Mouse (Mus musculus): ENCODE data around the gene Prickle1. TPM values are rescaled to one million over a fixed set of nuclear protein-coding genes. Genes with fewer than 3 reads are reported as not detected.

The Prickle1 gene
- polyA plus RNA-seq, 1 experiment from 2014 or later: 28.2 TPM

DNA sequence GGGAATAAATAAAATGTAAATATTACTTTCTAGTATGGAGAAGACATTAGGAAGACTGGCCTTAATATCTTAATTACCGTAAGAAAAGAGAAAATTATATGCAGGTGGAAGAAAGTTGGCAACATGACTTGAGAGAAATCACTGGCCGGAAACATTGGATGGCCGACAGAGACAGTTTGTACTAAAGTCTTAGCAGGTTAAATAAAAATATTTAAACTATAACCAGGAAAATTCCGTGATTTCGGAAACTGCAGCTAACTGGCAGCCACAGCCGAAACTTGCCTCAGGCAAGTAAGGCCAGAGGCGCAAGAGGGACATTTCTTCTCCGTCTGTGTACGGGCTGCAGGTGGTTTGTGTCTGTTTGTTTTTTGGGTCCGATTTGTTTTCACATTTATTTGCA, 22.8 kb downstream of the Prickle1 start:
- peaks cover 15% of the 10 kb centered on the region for H3K4me1 ChIP-seq (replicated peaks)
- ATAC-seq (replicated peaks; ENCODE audit: insufficient number of reproducible peaks, insufficient read depth, low FRiP score, low read depth): no peak
- H3K27ac ChIP-seq: no peak overlapping the region
- no peak overlapping the region for H3K9ac ChIP-seq
- H3K9me3 ChIP-seq (replicated peaks): no peaks in the 10 kb centered on the region
- WGBS: 95% methylated on average over 10 of the region's 10 CpGs
- no peak overlapping the region for H3K4me2 ChIP-seq
- no peaks in the 10 kb centered on the region for H3K27me3 ChIP-seq
- peaks cover 13% of the 10 kb centered on the region; the same call in 1 of the 2 replicates for H3K36me3 ChIP-seq
- H3K4me3 ChIP-seq: no peak overlapping the region

GRCm38 (mm10) chr15:93570881-93571495, 24.7 kb downstream of the Prickle1 start:
- ATAC-seq (replicated peaks; ENCODE audit: insufficient number of reproducible peaks, insufficient read depth, low FRiP score, low read depth): no peak
- no peak overlapping the region for H3K4me2 ChIP-seq
- H3K4me1 ChIP-seq (replicated peaks): peaks cover 29% of the 10 kb centered on the region
- H3K4me3 ChIP-seq: no peak overlapping the region
- H3K27ac ChIP-seq: no peak overlapping the region
- H3K27me3 ChIP-seq: no peaks in the 10 kb centered on the region
- WGBS: 70% methylated on average over 11 of the region's 11 CpGs
- no peaks in the 10 kb centered on the region for H3K9me3 ChIP-seq (replicated peaks)
- H3K36me3 ChIP-seq: peaks cover 5% of the 10 kb centered on the region; the same call in 1 of the 2 replicates
- H3K9ac ChIP-seq: no peak overlapping the region

DNA sequence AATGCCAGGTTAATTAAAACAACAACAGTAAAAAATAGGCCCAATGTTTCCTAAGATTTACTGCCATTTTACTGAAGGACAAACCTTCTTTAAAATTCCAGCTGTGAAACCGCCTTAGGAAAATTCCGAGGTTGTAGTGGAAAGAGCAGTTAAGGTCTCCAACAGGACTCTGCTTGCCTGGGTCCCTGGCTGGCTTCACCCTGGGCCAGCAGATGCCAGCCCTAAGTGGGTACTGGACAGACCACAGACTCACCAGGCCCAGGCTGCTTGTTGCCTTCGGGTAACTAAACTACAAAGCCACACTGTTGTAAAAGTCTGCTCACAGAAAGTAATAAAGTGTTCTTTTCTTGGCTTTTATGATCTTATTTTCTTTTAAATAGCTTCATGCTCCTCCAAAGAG, 26.8 kb downstream of the Prickle1 start:
- no peaks in the 10 kb centered on the region for H3K27me3 ChIP-seq
- H3K9ac ChIP-seq: no peak overlapping the region
- H3K27ac ChIP-seq: no peak overlapping the region
- no peaks in the 10 kb centered on the region for H3K9me3 ChIP-seq (replicated peaks)
- H3K4me3 ChIP-seq: no peak overlapping the region
- 70% methylated on average over 3 of the region's 3 CpGs for WGBS
- H3K4me1 ChIP-seq (replicated peaks): peaks cover 29% of the 10 kb centered on the region
- H3K4me2 ChIP-seq: no peak overlapping the region
- peaks cover 5% of the 10 kb centered on the region; the same call in 1 of the 2 replicates for H3K36me3 ChIP-seq
- no peak for ATAC-seq (replicated peaks; ENCODE audit: insufficient number of reproducible peaks, insufficient read depth, low FRiP score, low read depth)

GRCm38 (mm10) chr15:93567546-93568307, 28.0 kb downstream of the Prickle1 start:
- Histone ChIP-seq H3K9me3 (replicated peaks) (no peaks in the 10 kb centered on the region), H3K4me2 (peak overlapping the region; percentile 26), H3K9ac (no peak overlapping the region), H3K4me1 (replicated peaks) (peaks cover 37% of the 10 kb centered on the region), H3K27ac (peak overlapping the region; percentile 71), H3K36me3 (peaks cover 5% of the 10 kb centered on the region; the same call in 1 of the 2 replicates), H3K4me3 (peak overlapping the region; percentile 3; the same call in 1 of the 2 replicates), H3K27me3 (no peaks in the 10 kb centered on the region)
- WGBS: 45% methylated on average over 14 of the region's 14 CpGs
- peak; percentile 69; the same call in 1 of the 2 replicates for ATAC-seq (replicated peaks; ENCODE audit: insufficient number of reproducible peaks, insufficient read depth, low FRiP score, low read depth)

GRCm38 (mm10) chr15:93563491-93563890, 32.2 kb downstream of the Prickle1 start:
- H3K4me3 ChIP-seq: no peak overlapping the region
- 54% methylated on average over 5 of the region's 5 CpGs for WGBS
- H3K27ac ChIP-seq: peak overlapping the region; percentile 18; the same call in 1 of the 2 replicates
- no peak overlapping the region for H3K9ac ChIP-seq
- H3K9me3 ChIP-seq (replicated peaks): no peaks in the 10 kb centered on the region
- H3K4me2 ChIP-seq: no peak overlapping the region
- H3K4me1 ChIP-seq (replicated peaks): peaks cover 54% of the 10 kb centered on the region
- no peaks in the 10 kb centered on the region for H3K36me3 ChIP-seq
- no peak for ATAC-seq (replicated peaks; ENCODE audit: insufficient number of reproducible peaks, insufficient read depth, low FRiP score, low read depth)
- no peaks in the 10 kb centered on the region for H3K27me3 ChIP-seq

DNA sequence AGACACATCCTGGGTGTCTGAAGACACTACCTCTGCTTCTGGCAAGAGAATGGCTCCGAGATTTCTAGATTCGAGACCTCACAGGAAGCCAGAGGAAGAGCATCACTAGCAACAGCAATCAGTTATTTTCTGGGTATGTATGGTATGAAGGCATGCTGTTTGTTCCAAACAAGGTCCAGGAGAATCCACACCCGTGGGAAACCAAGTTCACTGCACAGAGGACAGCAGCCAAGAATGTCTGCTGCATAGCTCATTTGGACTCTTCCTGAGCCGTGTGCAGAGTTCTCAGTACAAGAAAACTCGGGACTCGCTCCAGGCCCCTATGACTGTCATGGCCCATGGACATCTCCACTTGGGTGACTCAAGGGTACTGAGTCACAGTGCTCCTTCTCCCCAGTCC, 34.2 kb downstream of the Prickle1 start:
- peaks cover 36% of the 10 kb centered on the region for H3K4me1 ChIP-seq (replicated peaks)
- no peak overlapping the region for H3K9ac ChIP-seq
- WGBS: 51% methylated on average over 6 of the region's 6 CpGs

DNA sequence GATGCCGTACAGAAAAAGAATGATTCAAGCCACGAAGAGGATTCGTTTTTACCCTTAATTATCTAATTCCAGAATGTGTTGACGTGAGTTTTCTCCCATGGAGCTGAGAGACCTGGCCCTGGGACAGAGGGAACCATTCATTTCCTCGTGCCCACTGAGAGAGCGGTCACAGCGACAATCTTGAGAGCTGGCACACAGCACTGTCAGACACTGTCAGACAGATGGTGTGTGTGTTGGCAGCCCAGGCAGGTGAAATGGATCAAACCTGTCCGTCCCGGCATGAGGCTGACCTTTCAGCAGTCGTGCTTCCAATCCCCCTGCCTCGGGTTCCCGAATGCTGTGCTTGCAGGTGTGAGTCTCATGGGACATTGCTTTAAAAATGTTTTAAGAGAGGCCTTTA, 37.3 kb downstream of the Prickle1 start:
- Histone ChIP-seq H3K36me3 (no peaks in the 10 kb centered on the region), H3K9me3 (replicated peaks) (no peaks in the 10 kb centered on the region), H3K27ac (no peak overlapping the region), H3K4me3 (no peak overlapping the region), H3K4me2 (no peak overlapping the region), H3K4me1 (replicated peaks) (peaks cover 44% of the 10 kb centered on the region), H3K27me3 (no peaks in the 10 kb centered on the region), H3K9ac (no peak overlapping the region)
- WGBS: 83% methylated on average over 12 of the region's 12 CpGs
- no peak for ATAC-seq (replicated peaks; ENCODE audit: insufficient number of reproducible peaks, insufficient read depth, low FRiP score, low read depth)

More for the DNA sequence above, 34.2 kb downstream of the Prickle1 start:
- 0 out of 2 replicates have a peak, but pooled peaks have one; percentile 47 for ATAC-seq (replicated peaks; ENCODE audit: insufficient number of reproducible peaks, insufficient read depth, low FRiP score, low read depth)
- no peak overlapping the region for H3K4me3 ChIP-seq
- no peaks in the 10 kb centered on the region for H3K36me3 ChIP-seq
- H3K4me2 ChIP-seq: no peak overlapping the region
- H3K9me3 ChIP-seq (replicated peaks): no peaks in the 10 kb centered on the region
- H3K27ac ChIP-seq: peak overlapping the region; percentile 1; the same call in 1 of the 2 replicates
- no peaks in the 10 kb centered on the region for H3K27me3 ChIP-seq

DNA sequence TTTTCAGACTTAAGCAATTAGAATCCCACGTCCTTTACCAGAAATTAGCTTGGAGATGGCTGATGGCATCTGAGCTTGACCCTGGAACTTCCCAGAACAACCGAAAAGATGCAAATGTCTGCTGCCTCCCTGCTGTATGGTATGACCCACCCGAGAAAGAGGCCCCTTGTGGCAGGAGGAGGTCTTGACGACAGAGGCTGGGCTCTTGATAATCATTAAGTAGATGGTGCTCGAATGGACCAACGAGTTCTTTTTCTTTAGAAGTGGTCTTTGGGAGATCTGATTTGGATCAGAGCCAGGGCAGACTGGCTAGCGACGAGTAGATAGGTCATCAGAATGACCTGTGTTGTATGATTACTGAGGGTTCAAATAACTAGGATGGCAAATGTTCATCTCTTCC, 40.0 kb downstream of the Prickle1 start:
- Histone ChIP-seq H3K4me1 (replicated peaks) (peaks cover 46% of the 10 kb centered on the region), H3K4me3 (no peak overlapping the region), H3K9ac (no peak overlapping the region), H3K9me3 (replicated peaks) (no peaks in the 10 kb centered on the region), H3K27ac (no peak overlapping the region), H3K4me2 (no peak overlapping the region), H3K27me3 (no peaks in the 10 kb centered on the region), H3K36me3 (no peaks in the 10 kb centered on the region)
- ATAC-seq (replicated peaks; ENCODE audit: insufficient number of reproducible peaks, insufficient read depth, low FRiP score, low read depth): no peak
- WGBS: 52% methylated on average over 8 of the region's 8 CpGs

DNA sequence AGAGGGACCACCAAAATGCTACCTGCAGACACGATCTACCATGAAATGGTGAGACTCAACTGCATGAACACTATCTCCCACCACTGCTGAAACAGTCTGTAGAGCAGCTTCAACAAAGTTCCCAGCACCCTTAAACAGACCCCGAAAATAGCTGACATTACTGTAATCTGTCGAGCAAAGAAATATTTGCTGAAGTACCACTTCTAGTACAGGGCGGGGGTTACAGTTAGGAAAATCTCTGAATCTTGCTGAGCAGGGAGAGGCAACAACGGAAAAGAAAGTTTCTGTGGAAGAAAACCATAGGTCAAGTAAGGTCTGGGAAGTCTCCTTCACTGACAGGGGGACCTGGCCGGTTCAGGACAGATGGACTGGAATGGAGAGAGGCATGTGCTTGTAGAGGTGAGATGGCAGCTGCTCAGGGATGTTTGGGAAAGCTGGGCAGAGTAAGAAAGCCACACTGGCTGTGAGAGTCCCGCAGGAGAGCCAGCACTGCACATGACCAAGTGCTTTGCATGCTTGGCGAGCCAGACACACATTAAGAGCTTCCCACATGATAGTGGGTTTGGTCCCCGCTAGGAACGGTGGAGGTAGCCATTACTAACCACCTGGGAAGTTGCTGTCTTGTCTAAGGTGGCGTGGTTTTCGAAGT, 41.4 kb downstream of the Prickle1 start:
- Histone ChIP-seq H3K4me2 (peak overlapping the region; percentile 21), H3K27ac (peak overlapping the region; percentile 78), H3K4me1 (replicated peaks) (peaks cover 54% of the 10 kb centered on the region)

DNA sequence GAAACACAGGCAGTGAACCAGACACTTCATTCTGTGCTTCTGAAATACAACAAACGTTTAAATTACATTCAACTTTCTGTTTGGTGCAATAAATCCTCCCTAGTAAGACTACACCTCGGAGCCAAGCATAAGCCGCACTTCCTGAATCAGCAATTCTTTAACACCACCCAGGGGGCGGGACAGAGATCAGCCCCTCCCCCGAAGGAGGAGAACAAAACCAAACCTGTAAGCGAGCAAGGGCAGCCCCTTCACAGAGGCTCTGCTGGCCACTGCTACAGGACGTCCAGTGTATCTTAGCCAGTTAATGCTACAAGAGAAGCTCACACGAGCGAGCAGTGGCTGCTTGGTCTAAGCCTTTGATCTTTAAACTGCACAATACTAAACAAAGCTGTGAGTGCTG, 43.5 kb downstream of the Prickle1 start:
- H3K4me2 ChIP-seq: peak overlapping the region; percentile 30
- H3K27me3 ChIP-seq: no peaks in the 10 kb centered on the region
- no peaks in the 10 kb centered on the region for H3K9me3 ChIP-seq (replicated peaks)
- H3K27ac ChIP-seq: peak overlapping the region; percentile 51
- 9% methylated on average over 9 of the region's 9 CpGs for WGBS
- peaks cover 60% of the 10 kb centered on the region for H3K4me1 ChIP-seq (replicated peaks)
- ATAC-seq (replicated peaks; ENCODE audit: insufficient number of reproducible peaks, insufficient read depth, low FRiP score, low read depth): peak; percentile 51
- H3K36me3 ChIP-seq: no peaks in the 10 kb centered on the region
- no peak overlapping the region for H3K9ac ChIP-seq
- no peak overlapping the region for H3K4me3 ChIP-seq

More for the DNA sequence above, 41.4 kb downstream of the Prickle1 start:
- peak; percentile 61; the same call in 1 of the 2 replicates for ATAC-seq (replicated peaks; ENCODE audit: insufficient number of reproducible peaks, insufficient read depth, low FRiP score, low read depth)
- no peak overlapping the region for H3K4me3 ChIP-seq
- no peaks in the 10 kb centered on the region for H3K36me3 ChIP-seq
- H3K9me3 ChIP-seq (replicated peaks): no peaks in the 10 kb centered on the region
- WGBS: 48% methylated on average over 12 of the region's 12 CpGs
- H3K27me3 ChIP-seq: no peaks in the 10 kb centered on the region
- H3K9ac ChIP-seq: no peak overlapping the region

- no peaks in the 10 kb centered on the region for H3K36me3 ChIP-seq
- no peak overlapping the region for H3K27ac ChIP-seq
- H3K9ac ChIP-seq: no peak overlapping the region
- no peaks in the 10 kb centered on the region for H3K9me3 ChIP-seq (replicated peaks)
- no peak overlapping the region for H3K4me2 ChIP-seq
- no peak for ATAC-seq (replicated peaks; ENCODE audit: insufficient number of reproducible peaks, insufficient read depth, low FRiP score, low read depth)
- H3K4me1 ChIP-seq (replicated peaks): peaks cover 44% of the 10 kb centered on the region
- H3K4me3 ChIP-seq: no peak overlapping the region
- 62% methylated on average over 9 of the region's 9 CpGs for WGBS
- no peaks in the 10 kb centered on the region for H3K27me3 ChIP-seq
These were observed 47.4 kb downstream of the Prickle1 start for GRCm38 (mm10) chr15:93548297-93548696.
